Mouse (Mus musculus) CD8-positive naive resting alpha-beta T cell, adult 2 months (primary cell): ENCODE results near the gene Ankra2.
A peak's percentile ranks its signal among the peaks of the same experiment; 100 is the strongest.

ENCODE experiments used
- DNase-seq, 2 experiments: peaks; one replicate each; pipeline ENCODE4 v3.0.0; 2022; ENCODE audit warnings: low read depth in 2 of 2, low spot score in 2 of 2

The Ankra2 gene

GRCm38 (mm10) chr13:98291712-98292111 is 28.8 kb downstream of the Ankra2 start:
- no peak for DNase-seq

GRCm38 (mm10) chr13:98296072-98296471 is 33.2 kb downstream of the Ankra2 start:
- DNase-seq: no peak

GRCm38 (mm10) chr13:98297883-98298482 is 35.1 kb downstream of the Ankra2 start:
- no peak for DNase-seq

- peak; percentile 34 to 58 for DNase-seq
Measured at GRCm38 (mm10) chr13:98298833-98299758, 36.2 kb downstream of the Ankra2 start.

- no peak for DNase-seq
Measured at GRCm38 (mm10) chr13:98305257-98305656, 42.4 kb downstream of the Ankra2 start.

- DNase-seq: no peak
Measured at GRCm38 (mm10) chr13:98306393-98306792, 43.5 kb downstream of the Ankra2 start.

- no peak for DNase-seq
Measured at GRCm38 (mm10) chr13:98306852-98307475, 44.1 kb downstream of the Ankra2 start.

GRCm38 (mm10) chr13:98308004-98308403 is 45.1 kb downstream of the Ankra2 start:
- no peak for DNase-seq

GRCm38 (mm10) chr13:98308724-98309123 is 45.9 kb downstream of the Ankra2 start:
- no peak for DNase-seq

GRCm38 (mm10) chr13:98311597-98311996 is 48.7 kb downstream of the Ankra2 start:
- DNase-seq: no peak

GRCm38 (mm10) chr13:98313631-98314030 is 50.8 kb downstream of the Ankra2 start:
- no peak for DNase-seq

GRCm38 (mm10) chr13:98315124-98315523 is 52.2 kb downstream of the Ankra2 start:
- DNase-seq: no peak

- no peak for DNase-seq
Measured at GRCm38 (mm10) chr13:98316140-98316479, 53.2 kb downstream of the Ankra2 start.

- peak; percentile 80 to 81 for DNase-seq
Measured at GRCm38 (mm10) chr13:98316480-98317245, 53.8 kb downstream of the Ankra2 start, which contains the start of gene Btf3. Btf3 (minus strand) TSS chr13:98317006.

GRCm38 (mm10) chr13:98317246-98317677 is 54.4 kb downstream of the Ankra2 start:
- no peak for DNase-seq

GRCm38 (mm10) chr13:98317911-98318310 is 55.0 kb downstream of the Ankra2 start:
- DNase-seq: no peak
